Mouse (Mus musculus) MEL (cell line): ENCODE data around the gene Serpinb7. TPM values are rescaled to one million over a fixed set of nuclear protein-coding genes. Genes with fewer than 3 reads are reported as not detected.
A peak's percentile ranks its signal among the peaks of the same experiment; 100 is the strongest.

Experiments used
- DNase-seq: peaks from one replicate; pipeline ENCODE4 v3.0.0; 2011; ENCODE audit warnings: low read depth, low spot score
- H3K27ac ChIP-seq: 2 replicates; pipeline ENCODE4 v1.5.1; 2012; ENCODE audit warnings: low read depth, mild to moderate bottlenecking, control low read depth, low read length, moderate library complexity; ENCODE audit not compliant: control insufficient read depth
- H3K27me3 ChIP-seq, 2 experiments: fragments of 150-350 bp in 1 of 2; sonication (generic) in 1 of 2; 2 replicates each; pipeline ENCODE4 v1.6.1; 2012; ENCODE audit warnings: low read length in 2 of 2, mild to moderate bottlenecking in 2 of 2, improper control_type of control experiment in 1 of 2, moderate library complexity in 1 of 2; ENCODE audit not compliant: insufficient read depth in 2 of 2, control insufficient read depth in 1 of 2
- H3K36me3 ChIP-seq, 2 experiments: 2 replicates each; pipeline ENCODE4 v1.6.1; 2012 to 2014; ENCODE audit warnings: low read length in 2 of 2, improper control_type of control experiment in 1 of 2, inconsistent platforms in 1 of 2, mild to moderate bottlenecking in 1 of 2; ENCODE audit not compliant: insufficient read depth in 2 of 2, control insufficient read depth in 1 of 2
- H3K4me1 ChIP-seq, 2 experiments: fragments of 150-350 bp in 1 of 2; sonication (generic) in 1 of 2; 2 replicates each; pipeline ENCODE4 v1.6.1; 2012; ENCODE audit warnings: low read length in 2 of 2, improper control_type of control experiment in 1 of 2, mild to moderate bottlenecking in 1 of 2; ENCODE audit not compliant: insufficient read depth in 2 of 2, control insufficient read depth in 1 of 2
- H3K4me3 ChIP-seq, 2 experiments: fragments of 150-350 bp in 1 of 2; sonication (generic) in 1 of 2; 2 replicates each; pipeline ENCODE4 v1.5.1; 2012; ENCODE audit warnings: low read depth in 2 of 2, low read length in 2 of 2, mild to moderate bottlenecking in 2 of 2, moderate library complexity in 2 of 2, control low read depth in 1 of 2, improper control_type of control experiment in 1 of 2; ENCODE audit not compliant: control insufficient read depth in 1 of 2, insufficient read depth in 1 of 2
- H3K79me2 ChIP-seq: 2 replicates; pipeline ENCODE4 v1.6.1; 2012; ENCODE audit warnings: mild to moderate bottlenecking, low read length, moderate library complexity; ENCODE audit not compliant: control insufficient read depth, poor library complexity, insufficient read depth
- H3K9ac ChIP-seq: 2 replicates; pipeline ENCODE4 v1.6.1; 2012; ENCODE audit warnings: low read depth, mild to moderate bottlenecking, control low read depth, low read length, moderate library complexity; ENCODE audit not compliant: control insufficient read depth, poor library complexity, severe bottlenecking
- H3K9me3 ChIP-seq: fragments of 150-350 bp; sonication (generic); replicated peaks from 2 replicates; pipeline ENCODE4 v1.6.1; 2012; ENCODE audit warnings: mild to moderate bottlenecking, low read length, improper control_type of control experiment, moderate library complexity; ENCODE audit not compliant: insufficient read depth
- CHD1 ChIP-seq: IDR thresholded peaks from 2 replicates; pipeline ENCODE4 v1.6.1; 2012; ENCODE audit warnings: low read depth, mild to moderate bottlenecking, inconsistent platforms, low read length, improper control_type of control experiment
- GATA1 ChIP-seq: IDR thresholded peaks from 2 replicates; pipeline ENCODE4 v1.6.1; 2011; ENCODE audit warnings: low read depth, low read length, improper control_type of control experiment
- JUND ChIP-seq: IDR thresholded peaks from 2 replicates; pipeline ENCODE4 v1.6.1; 2011; ENCODE audit warnings: low read depth, mild to moderate bottlenecking, improper control_type of control experiment, low read length
- KAT2A ChIP-seq: conservative IDR thresholded peaks from 2 replicates; pipeline ENCODE4 v1.6.1; 2012; ENCODE audit warnings: low read depth, low read length, improper control_type of control experiment, inconsistent platforms
- MYB ChIP-seq: IDR thresholded peaks from 2 replicates; pipeline ENCODE4 v1.6.1; 2011; ENCODE audit warnings: mild to moderate bottlenecking, low read depth, low read length, improper control_type of control experiment
- POLR2A ChIP-seq, 2 experiments: IDR thresholded peaks; 2 replicates each; pipeline ENCODE4 v1.6.1; 2011 to 2012; ENCODE audit warnings: low read length in 2 of 2, mild to moderate bottlenecking in 2 of 2, control low read depth in 1 of 2, improper control_type of control experiment in 1 of 2, low read depth in 1 of 2, moderate library complexity in 1 of 2; ENCODE audit not compliant: control insufficient read depth in 1 of 2, insufficient read depth in 1 of 2, poor library complexity in 1 of 2
- TAL1 ChIP-seq: IDR thresholded peaks from 2 replicates; pipeline ENCODE4 v1.6.1; 2012; ENCODE audit warnings: mild to moderate bottlenecking, inconsistent platforms, low read length, moderate library complexity, mixed read lengths
- TBP ChIP-seq: IDR thresholded peaks from 2 replicates; pipeline ENCODE4 v1.8.0; 2011; ENCODE audit warnings: low read depth, low read length, improper control_type of control experiment
- USF1 ChIP-seq: IDR thresholded peaks from 2 replicates; pipeline ENCODE4 v1.6.1; 2014; ENCODE audit warnings: low read depth, mild to moderate bottlenecking, inconsistent platforms, low read length, improper control_type of control experiment, moderate library complexity
- ZC3H11A ChIP-seq: IDR thresholded peaks from 2 replicates; pipeline ENCODE4 v1.6.1; 2012; ENCODE audit warnings: low read depth, mild to moderate bottlenecking, inconsistent platforms, low read length, improper control_type of control experiment
- polyA plus RNA-seq, 2 experiments: library from polyadenylated mRNA; stranded (reverse) in 1 of 2; unstranded in 1 of 2; fragments of >175 nt in 1 of 2; fragments of >200 nt in 1 of 2; gene quantifications; 2 replicates each; pipeline versions ENCODE4 v1.2.1 to v1.2.4; 2012; ENCODE audit warnings: low replicate concordance in 2 of 2, low read depth in 1 of 2; ENCODE audit not compliant: insufficient read length in 2 of 2, insufficient read depth in 1 of 2, missing spikeins in 1 of 2
- total RNA-seq: library from RNA; depleted of rRNA; stranded (reverse); fragments of 300-350 nt; gene quantifications from 2 replicates; pipeline ENCODE4 v1.2.3, GENCODE M21; 2012

Serpinb7 gene
- total and polyA plus RNA-seq, 3 experiments = not detected

GRCm38 (mm10) chr1:107376952-107377351, 22.5 kb upstream of the Serpinb7 start:
- DNase-seq = peak; percentile 87
- H3K36me3 ChIP-seq = peaks cover 0 to 47% of the 10 kb centered on the region in 2 experiments; a peak in 2 of 4 replicates
- peak overlapping the region; percentile 18; the same call in 1 of the 2 replicates for H3K27ac ChIP-seq
- no peaks in the 10 kb centered on the region for H3K79me2 ChIP-seq
- H3K9me3 ChIP-seq = no peaks in the 10 kb centered on the region
- TF ChIP-seq CHD1 (no peak), GATA1 (peak; percentile 89), TAL1 (peak; percentile 57), TBP (peak; percentile 81), POLR2A (IDR thresholded peaks at IDR 0.05; ENCODE audit: control insufficient read depth in 1 of 2, insufficient read depth in 1 of 2, low read depth in 1 of 2, low read length in 2 of 2, poor library complexity in 1 of 2) (peak in 1 of 2 experiments; percentile 38; a peak in 1 of 4 replicates)
- no peaks in the 10 kb centered on the region; a peak in 1 of 4 replicates for H3K27me3 ChIP-seq
- no peak overlapping the region for H3K9ac ChIP-seq
- H3K4me1 ChIP-seq = peaks cover 22 to 23% of the 10 kb centered on the region in 2 experiments
- H3K4me3 ChIP-seq = no peak overlapping the region

- Histone ChIP-seq H3K27ac (no peak overlapping the region), H3K27me3 (no peaks in the 10 kb centered on the region), H3K4me1 (peaks cover 33 to 34% of the 10 kb centered on the region in 2 experiments), H3K79me2 (no peaks in the 10 kb centered on the region), H3K36me3 (peaks cover 0 to 61% of the 10 kb centered on the region in 2 experiments; a peak in 2 of 4 replicates), H3K9ac (no peak overlapping the region), H3K9me3 (no peaks in the 10 kb centered on the region), H3K4me3 (no peak overlapping the region)
- peak; percentile 65 for TF ChIP-seq GATA1
- TF ChIP-seq KAT2A = no peak
- DNase-seq = peak; percentile 37
Measured at GRCm38 (mm10) chr1:107378368-107378767, 21.1 kb upstream of the Serpinb7 start.

- TF ChIP-seq GATA1 (peak; percentile 99), TAL1 (peak; percentile 89), JUND (no peak)
- TF ChIP-seq, all 39 proteins: peak for 2
- H3K27ac ChIP-seq = peak overlapping the region; percentile 89
Measured at GRCm38 (mm10) chr1:107381491-107381890, 18.0 kb upstream of the Serpinb7 start.

GRCm38 (mm10) chr1:107382404-107382803, 17.1 kb upstream of the Serpinb7 start:
- Histone ChIP-seq H3K9ac (no peak overlapping the region), H3K9me3 (no peaks in the 10 kb centered on the region), H3K36me3 (peaks cover 0 to 70% of the 10 kb centered on the region in 2 experiments; a peak in 2 of 4 replicates), H3K4me3 (no peak overlapping the region), H3K4me1 (peaks cover 36 to 48% of the 10 kb centered on the region in 2 experiments), H3K79me2 (no peaks in the 10 kb centered on the region)
- DNase-seq = peak; percentile 74
- TF ChIP-seq ZC3H11A (no peak), USF1 (no peak), TAL1 (peak; percentile 71), GATA1 (peak; percentile 95), MYB (no peak)
- TF ChIP-seq, all 39 proteins: peak for 2
- Histone ChIP-seq H3K27me3 (no peaks in the 10 kb centered on the region), H3K27ac (peak overlapping the region; percentile 89)

More at GRCm38 (mm10) chr1:107381491-107381890, 18.0 kb upstream of the Serpinb7 start:
- no peaks in the 10 kb centered on the region for H3K79me2 ChIP-seq
- H3K36me3 ChIP-seq = peaks cover 0 to 78% of the 10 kb centered on the region in 2 experiments; a peak in 2 of 4 replicates
- H3K27me3 ChIP-seq = no peaks in the 10 kb centered on the region
- H3K9me3 ChIP-seq = no peaks in the 10 kb centered on the region
- H3K4me1 ChIP-seq = peaks cover 40 to 49% of the 10 kb centered on the region in 2 experiments
- no peak overlapping the region for H3K9ac ChIP-seq
- peak; percentile 92 for DNase-seq
- no peak overlapping the region for H3K4me3 ChIP-seq
